Mouse (Mus musculus): ENCODE measurements around the gene Abhd6. TPM values are rescaled to one million over a fixed set of nuclear protein-coding genes. Genes with fewer than 3 reads are reported as not detected.
"Not testable (repeated sequence)": the region's sequence is repeated elsewhere in the genome, so short reads cannot be mapped to it uniquely, and the experiment has no call there.

Abhd6 gene
- polyA plus RNA-seq, 1 experiment from 2014 or later, result 16.1 TPM

DNA sequence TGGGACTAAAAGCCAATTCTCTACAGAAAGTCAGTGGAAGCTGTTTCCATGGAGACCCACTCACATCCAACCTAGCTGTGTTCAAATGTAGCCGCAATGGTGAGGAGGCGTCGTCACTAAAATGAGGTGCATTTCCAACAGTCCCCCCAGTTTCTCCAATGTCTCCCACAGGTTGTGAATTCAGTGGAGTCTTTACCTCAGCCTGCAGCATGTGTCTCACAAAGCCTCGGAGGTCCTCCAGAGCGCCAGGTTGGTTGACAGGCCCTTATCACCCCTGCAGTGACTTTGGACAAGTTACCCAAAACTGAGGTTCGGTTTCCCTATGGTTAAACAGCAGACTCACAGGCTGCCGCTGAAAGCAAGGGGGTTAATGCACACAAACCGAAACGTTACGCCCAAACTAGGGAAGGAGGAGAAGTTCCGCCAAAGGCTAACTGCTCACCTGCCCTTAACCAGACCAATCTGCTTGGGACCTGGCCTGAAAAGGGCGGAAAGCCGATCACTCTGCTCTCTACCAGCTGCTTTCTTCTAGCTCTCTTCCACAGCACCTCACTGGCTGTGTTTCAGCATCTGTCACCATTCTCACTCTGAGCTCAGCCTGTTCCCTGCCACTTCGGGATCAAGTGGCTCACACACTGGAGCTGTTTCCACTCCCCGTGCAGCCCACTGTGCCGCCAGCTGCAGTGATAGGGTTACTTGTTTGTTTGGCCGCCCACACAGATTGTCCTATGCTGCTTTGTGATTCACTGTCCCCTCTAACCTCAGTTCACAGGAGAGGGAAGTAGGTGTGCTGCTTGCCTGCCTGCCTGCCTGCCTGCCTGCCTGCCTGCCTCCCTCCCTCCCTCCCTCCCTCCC is 1.6 kb upstream of the Abhd6 start:
- 22% methylated on average over 17 of the region's 17 CpGs for WGBS
- H3K4me1 ChIP-seq (replicated peaks; ENCODE audit: control insufficient read depth, insufficient read depth, low read length), result no peaks in the 10 kb centered on the region
- H3K9ac ChIP-seq (ENCODE audit: low read depth, low read length), result no peak overlapping the region
- H3K4me2 ChIP-seq (replicated peaks; ENCODE audit: low read depth, low read length), result no peak overlapping the region
- no peaks in the 10 kb centered on the region for H3K36me3 ChIP-seq (ENCODE audit: control insufficient read depth, insufficient read depth, low read length)
- H3K27me3 ChIP-seq (ENCODE audit: control insufficient read depth, insufficient read depth, low read length), result peaks cover 18% of the 10 kb centered on the region
- no peak overlapping the region for H3K27ac ChIP-seq (ENCODE audit: low read depth, low read length)
- ATAC-seq (ENCODE audit: low FRiP score), result no peak
- H3K9me3 ChIP-seq (ENCODE audit: control insufficient read depth, low read length), result no peaks in the 10 kb centered on the region
- no peak overlapping the region for H3K4me3 ChIP-seq (ENCODE audit: low read depth, low read length)
- DNase-seq (ENCODE audit: low spot score), result peak; percentile 12

GRCm38 (mm10) chr14:8003093-8003670 is 480 bp downstream of the Abhd6 start:
- Histone ChIP-seq H3K4me3 (ENCODE audit: low read depth, low read length) (peak overlapping the region; percentile 48), H3K36me3 (ENCODE audit: control insufficient read depth, insufficient read depth, low read length) (no peaks in the 10 kb centered on the region), H3K4me2 (replicated peaks; ENCODE audit: low read depth, low read length) (peak overlapping the region; percentile 69), H3K9ac (ENCODE audit: low read depth, low read length) (peak overlapping the region; percentile 66), H3K9me3 (ENCODE audit: control insufficient read depth, low read length) (no peaks in the 10 kb centered on the region), H3K27me3 (ENCODE audit: control insufficient read depth, insufficient read depth, low read length) (peaks cover 18% of the 10 kb centered on the region), H3K4me1 (replicated peaks; ENCODE audit: control insufficient read depth, insufficient read depth, low read length) (no peaks in the 10 kb centered on the region), H3K27ac (ENCODE audit: low read depth, low read length) (peak overlapping the region; percentile 24; the same call in 1 of the 2 replicates)
- DNase-seq (ENCODE audit: low spot score), result peak; percentile 69
- 1% methylated on average over 23 of the region's 23 CpGs for WGBS
- ATAC-seq (ENCODE audit: low FRiP score), result peak; percentile 54

- DNase-seq (ENCODE audit: low spot score) (no peak), ATAC-seq (ENCODE audit: low FRiP score) (no peak)
- peaks cover 18% of the 10 kb centered on the region for H3K27me3 ChIP-seq (ENCODE audit: control insufficient read depth, insufficient read depth, low read length)
- no peaks in the 10 kb centered on the region for H3K9me3 ChIP-seq (ENCODE audit: control insufficient read depth, low read length)
- peak overlapping the region; percentile 69 for H3K4me2 ChIP-seq (replicated peaks; ENCODE audit: low read depth, low read length)
- H3K4me1 ChIP-seq (replicated peaks; ENCODE audit: control insufficient read depth, insufficient read depth, low read length), result no peaks in the 10 kb centered on the region
- H3K27ac ChIP-seq (ENCODE audit: low read depth, low read length), result no peak overlapping the region
- peak overlapping the region; percentile 48 for H3K4me3 ChIP-seq (ENCODE audit: low read depth, low read length)
- peak overlapping the region; percentile 66; the same call in 1 of the 2 replicates for H3K9ac ChIP-seq (ENCODE audit: low read depth, low read length)
- WGBS, result 46% methylated on average over 18 of the region's 18 CpGs
- no peaks in the 10 kb centered on the region for H3K36me3 ChIP-seq (ENCODE audit: control insufficient read depth, insufficient read depth, low read length)
Observed at GRCm38 (mm10) chr14:8003727-8004670, 1.3 kb downstream of the Abhd6 start.

- not testable (repeated sequence) for H3K9ac ChIP-seq (ENCODE audit: low read depth, low read length); H3K4me2 ChIP-seq (replicated peaks; ENCODE audit: low read depth, low read length); H3K9me3 ChIP-seq (ENCODE audit: control insufficient read depth, low read length); DNase-seq (ENCODE audit: low spot score); ATAC-seq (ENCODE audit: low FRiP score); H3K36me3 ChIP-seq (ENCODE audit: control insufficient read depth, insufficient read depth, low read length); H3K27me3 ChIP-seq (ENCODE audit: control insufficient read depth, insufficient read depth, low read length); H3K27ac ChIP-seq (ENCODE audit: low read depth, low read length); H3K4me3 ChIP-seq (ENCODE audit: low read depth, low read length); H3K4me1 ChIP-seq (replicated peaks; ENCODE audit: control insufficient read depth, insufficient read depth, low read length)
- WGBS, result 71% methylated on average over 3 of the region's 3 CpGs
Observed at GRCm38 (mm10) chr14:8006061-8006460, 3.4 kb downstream of the Abhd6 start.

DNA sequence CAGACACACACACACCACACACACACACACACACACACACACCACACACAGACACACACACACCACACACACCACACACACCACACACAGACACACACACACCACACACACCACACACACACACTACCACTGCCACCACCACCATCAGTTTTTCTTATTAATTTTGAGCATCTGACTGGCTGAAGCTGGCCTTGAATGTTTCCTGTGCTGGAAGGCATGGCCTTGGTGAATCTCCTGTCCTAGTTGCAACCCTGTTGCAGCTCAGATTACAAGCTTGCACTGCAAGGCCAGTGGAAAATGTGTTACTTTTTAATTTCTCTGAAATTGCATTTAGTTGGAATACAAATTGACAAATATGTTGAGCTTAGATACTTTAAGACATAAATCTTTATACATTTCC is 4.4 kb downstream of the Abhd6 start:
- Histone ChIP-seq H3K27me3 (ENCODE audit: control insufficient read depth, insufficient read depth, low read length) (peaks cover 4% of the 10 kb centered on the region; the same call in 1 of the 2 replicates), H3K9ac (ENCODE audit: low read depth, low read length) (no peak overlapping the region), H3K4me1 (replicated peaks; ENCODE audit: control insufficient read depth, insufficient read depth, low read length) (no peaks in the 10 kb centered on the region), H3K4me3 (ENCODE audit: low read depth, low read length) (no peak overlapping the region), H3K27ac (ENCODE audit: low read depth, low read length) (no peak overlapping the region), H3K9me3 (ENCODE audit: control insufficient read depth, low read length) (no peaks in the 10 kb centered on the region), H3K36me3 (ENCODE audit: control insufficient read depth, insufficient read depth, low read length) (no peaks in the 10 kb centered on the region), H3K4me2 (replicated peaks; ENCODE audit: low read depth, low read length) (no peak overlapping the region)
- ATAC-seq (ENCODE audit: low FRiP score) (no peak), DNase-seq (ENCODE audit: low spot score) (no peak)

DNA sequence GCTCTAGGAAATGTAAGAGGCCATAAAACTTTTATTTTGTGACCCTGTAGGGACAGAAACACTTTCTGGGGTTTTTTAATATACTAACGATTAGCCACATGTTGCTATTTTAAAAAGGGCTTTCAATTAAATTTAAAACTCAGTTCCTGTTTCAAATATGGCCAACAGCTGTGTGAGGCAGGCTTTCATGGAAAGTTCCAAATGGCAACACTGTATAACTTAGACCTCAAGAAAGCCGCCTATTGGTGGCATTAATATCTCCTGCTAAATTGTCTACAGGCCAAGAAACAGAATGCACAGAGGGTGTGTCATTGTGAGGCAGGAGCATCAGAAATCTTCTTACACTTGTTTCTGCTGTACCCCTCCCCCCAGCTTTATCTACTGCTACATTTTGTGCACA is 4.8 kb downstream of the Abhd6 start:
- H3K27me3 ChIP-seq (ENCODE audit: control insufficient read depth, insufficient read depth, low read length), result 0 out of 2 replicates have a peak, but pooled peaks cover 2% of the 10 kb centered on the region
- H3K27ac ChIP-seq (ENCODE audit: low read depth, low read length), result no peak overlapping the region
- WGBS, result 88% methylated on average over 2 of the region's 2 CpGs
- no peaks in the 10 kb centered on the region for H3K4me1 ChIP-seq (replicated peaks; ENCODE audit: control insufficient read depth, insufficient read depth, low read length)
- H3K9me3 ChIP-seq (ENCODE audit: control insufficient read depth, low read length), result no peaks in the 10 kb centered on the region
- no peak overlapping the region for H3K4me3 ChIP-seq (ENCODE audit: low read depth, low read length)
- H3K36me3 ChIP-seq (ENCODE audit: control insufficient read depth, insufficient read depth, low read length), result no peaks in the 10 kb centered on the region
- no peak for DNase-seq (ENCODE audit: low spot score)
- H3K9ac ChIP-seq (ENCODE audit: low read depth, low read length), result no peak overlapping the region
- H3K4me2 ChIP-seq (replicated peaks; ENCODE audit: low read depth, low read length), result no peak overlapping the region
- no peak for ATAC-seq (ENCODE audit: low FRiP score)

DNA sequence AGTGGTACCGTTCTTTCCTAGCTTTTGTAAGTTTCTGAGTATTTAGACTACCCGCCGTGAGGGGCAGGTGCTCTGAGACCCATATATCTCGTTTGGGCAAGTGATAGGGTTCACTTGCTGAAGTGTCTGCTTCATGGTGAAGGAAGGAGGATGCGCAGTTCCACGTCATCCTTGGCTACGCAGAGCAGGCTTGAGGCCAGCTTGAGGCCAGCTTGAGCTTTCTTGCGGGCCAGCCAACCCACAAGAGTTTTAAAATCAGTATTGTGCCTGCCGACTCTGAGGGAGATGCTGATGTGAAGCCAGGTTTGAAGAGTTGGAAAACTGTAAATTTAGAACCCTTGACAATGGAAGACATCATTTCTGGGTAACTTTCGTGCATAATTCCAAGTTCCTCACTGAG is 5.2 kb downstream of the Abhd6 start:
- Histone ChIP-seq H3K27ac (ENCODE audit: low read depth, low read length) (no peak overlapping the region), H3K36me3 (ENCODE audit: control insufficient read depth, insufficient read depth, low read length) (no peaks in the 10 kb centered on the region), H3K9me3 (ENCODE audit: control insufficient read depth, low read length) (no peaks in the 10 kb centered on the region), H3K9ac (ENCODE audit: low read depth, low read length) (no peak overlapping the region), H3K27me3 (ENCODE audit: control insufficient read depth, insufficient read depth, low read length) (0 out of 2 replicates have a peak, but pooled peaks cover 2% of the 10 kb centered on the region), H3K4me3 (ENCODE audit: low read depth, low read length) (no peak overlapping the region), H3K4me2 (replicated peaks; ENCODE audit: low read depth, low read length) (no peak overlapping the region), H3K4me1 (replicated peaks; ENCODE audit: control insufficient read depth, insufficient read depth, low read length) (no peaks in the 10 kb centered on the region)
- 91% methylated on average over 10 of the region's 10 CpGs for WGBS
- ATAC-seq (ENCODE audit: low FRiP score) (no peak), DNase-seq (ENCODE audit: low spot score) (no peak)

DNA sequence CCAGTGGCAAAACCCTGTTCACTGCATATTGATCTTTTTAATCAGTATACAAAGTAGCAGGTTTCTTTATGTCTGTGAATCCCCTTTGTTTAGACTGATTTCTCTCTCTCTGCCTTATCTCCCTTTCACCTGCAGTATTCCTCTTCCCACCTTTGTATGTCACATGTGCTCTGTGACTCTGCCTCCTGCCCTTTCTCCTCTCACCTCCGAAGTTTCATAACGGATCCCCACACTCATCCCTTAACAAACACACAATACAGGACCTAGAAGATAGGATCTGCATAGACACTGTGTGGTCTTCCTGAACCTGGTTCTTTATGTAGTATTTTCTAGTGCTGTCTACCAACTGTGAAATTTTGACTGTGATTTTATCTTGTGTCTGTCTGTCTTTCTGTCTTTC is 8.6 kb downstream of the Abhd6 start:
- no peak overlapping the region for H3K4me2 ChIP-seq (replicated peaks; ENCODE audit: low read depth, low read length)
- DNase-seq (ENCODE audit: low spot score) (no peak), ATAC-seq (ENCODE audit: low FRiP score) (no peak)
- H3K4me3 ChIP-seq (ENCODE audit: low read depth, low read length), result no peak overlapping the region
- WGBS, result 88% methylated on average over 2 of the region's 2 CpGs
- no peaks in the 10 kb centered on the region for H3K36me3 ChIP-seq (ENCODE audit: control insufficient read depth, insufficient read depth, low read length)
- no peaks in the 10 kb centered on the region for H3K27me3 ChIP-seq (ENCODE audit: control insufficient read depth, insufficient read depth, low read length)
- no peak overlapping the region for H3K9ac ChIP-seq (ENCODE audit: low read depth, low read length)
- H3K4me1 ChIP-seq (replicated peaks; ENCODE audit: control insufficient read depth, insufficient read depth, low read length), result no peaks in the 10 kb centered on the region
- no peaks in the 10 kb centered on the region for H3K9me3 ChIP-seq (ENCODE audit: control insufficient read depth, low read length)
- H3K27ac ChIP-seq (ENCODE audit: low read depth, low read length), result no peak overlapping the region
